Mouse (Mus musculus) adrenal gland, adult 8-10 months (tissue): Measurements from ENCODE around the gene Camk2n1. TPM values are rescaled to one million over a fixed set of nuclear protein-coding genes. Genes with fewer than 3 reads are reported as not detected.

Source experiments
- total RNA-seq, 4 experiments: library from RNA; stranded (reverse); gene quantifications; 2 replicates each; pipeline ENCODE4 v1.2.4; 2022

The Camk2n1 gene
- total RNA-seq, 4 experiments from 2014 or later: 29.2 to 33.7 (median 31.2) TPM

Other genes with a start within 250 kb of the Camk2n1 start
- gene Hp1bp3, start 238.0 kb upstream of the Camk2n1 start, total RNA-seq: 100 to 1,000 TPM; 228 to 267 (median 252) TPM
- 1 to 10 TPM; 2.5 to 4.7 (median 3.4) TPM for gene Sh2d5, start 203.9 kb upstream of the Camk2n1 start, total RNA-seq
- gene Kif17, start 203.9 kb upstream of the Camk2n1 start, total RNA-seq: 1 to 10 TPM; 3.1 to 6.3 (median 4.0) TPM
- 100 to 1,000 TPM; 138 to 154 (median 143) TPM for gene Ddost, start 149.6 kb upstream of the Camk2n1 start, total RNA-seq
- gene Pink1, start 128.0 kb upstream of the Camk2n1 start, total RNA-seq: 100 to 1,000 TPM; 172 to 218 (median 206) TPM
- gene Cda, start 86.3 kb upstream of the Camk2n1 start, total RNA-seq: 10 to 100 TPM in 2 of 4 experiments, 1 to 10 TPM in 2; 7.2 to 20.4 (median 14.7) TPM
- 1 to 10 TPM; 2.9 to 6.1 (median 3.9) TPM for gene Fam43b, start 57.8 kb upstream of the Camk2n1 start, total RNA-seq
- 10 to 100 TPM; 54.2 to 59.0 (median 56.8) TPM for gene Mul1, start 19.6 kb upstream of the Camk2n1 start, total RNA-seq
- gene Vwa5b1, start 181.6 kb downstream of the Camk2n1 start, total RNA-seq: under 1 TPM in 1 of 4 experiments, not detected in 3; 0.06 TPM